Mouse (Mus musculus): ENCODE data around the gene Hist3h2a.

DNA sequence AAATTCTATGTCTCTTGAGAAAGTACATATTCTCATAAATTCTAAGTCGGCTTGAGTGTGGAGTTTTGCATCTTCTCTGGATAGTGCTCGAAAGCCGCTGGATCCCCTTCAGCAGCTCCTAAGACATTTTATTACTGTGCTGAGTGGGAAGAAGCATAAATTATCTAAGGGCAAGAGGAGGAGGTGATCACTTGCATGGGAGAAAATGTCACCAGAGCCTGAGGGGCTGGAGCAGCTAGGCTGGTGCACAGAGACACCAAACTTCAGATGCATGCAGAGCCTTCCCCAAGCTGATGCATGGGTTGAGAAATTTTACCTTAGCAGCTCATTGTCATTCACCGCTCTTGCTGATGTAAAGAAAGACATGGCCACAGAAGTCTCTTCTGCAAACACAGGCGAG, 10.3 kb upstream of the Hist3h2a start:
- TF ChIP-seq CTCF (IDR thresholded peaks at IDR 0.05; ENCODE audit: insufficient read depth, low read depth, low read length) (no peak), POLR2A (IDR thresholded peaks at IDR 0.05; ENCODE audit: insufficient read depth, low read depth, low read length) (no peak)

All from olfactory bulb, adult 2 months (tissue).